Mouse (Mus musculus) heart, adult 2 months (tissue): ENCODE measurements at regions not wholly inside any gene's neighbourhood (a gene's known extent, or its start where the extent isn't known, plus 50 kb on each side); places are given as distances from the start of the nearest gene placed in this dataset.

Source experiments
- CTCF ChIP-seq: fragments of 200-600 bp; IDR thresholded peaks from 2 replicates; pipeline ENCODE4 v1.8.1; 2022; ENCODE audit warnings: antibody characterized with exemption, mild to moderate bottlenecking, moderate library complexity
- POLR2A ChIP-seq: fragments of 200-500 bp; IDR thresholded peaks from 2 replicates; pipeline ENCODE4 v1.6.1; 2011; ENCODE audit warnings: mild to moderate bottlenecking, low read depth, low read length, control low read depth; ENCODE audit not compliant: insufficient read depth

- TF ChIP-seq CTCF (no peak), POLR2A (no peak)
Observed at GRCm38 (mm10) chr12:98106151-98106788, 153.0 kb downstream of the Galc start.
